Mouse (Mus musculus) granulocyte monocyte progenitor cell, adult 5-6 weeks (primary cell): ENCODE data around the gene Il4i1. TPM values are rescaled to one million over a fixed set of nuclear protein-coding genes. Genes with fewer than 3 reads are reported as not detected.

Experiments
- ATAC-seq: replicated peaks from 2 replicates; pipeline ENCODE4 v1.8.0; 2016; ENCODE audit warnings: mild to moderate bottlenecking, moderate TSS enrichment, inconsistent platforms; ENCODE audit not compliant: poor library complexity, severe bottlenecking
- total RNA-seq, 2 experiments: library from RNA; stranded (forward) in 1 of 2; stranded (reverse) in 1 of 2; fragments of 200-712, 200-1000 nt in 1 of 2; fragments of >200 nt in 1 of 2; fragmentation: Nextera tagmentation in 1 of 2; gene quantifications; 2 replicates each; pipeline ENCODE4 v1.2.3; 2014 to 2017

The Il4i1 gene
- total RNA-seq, 2 experiments from 2014 or later, result 0.15 TPM; not detected in 1

- ATAC-seq, result no peak
Measured at GRCm38 (mm10) chr7:44818164-44818563, 2.0 kb downstream of the Il4i1 start.

DNA sequence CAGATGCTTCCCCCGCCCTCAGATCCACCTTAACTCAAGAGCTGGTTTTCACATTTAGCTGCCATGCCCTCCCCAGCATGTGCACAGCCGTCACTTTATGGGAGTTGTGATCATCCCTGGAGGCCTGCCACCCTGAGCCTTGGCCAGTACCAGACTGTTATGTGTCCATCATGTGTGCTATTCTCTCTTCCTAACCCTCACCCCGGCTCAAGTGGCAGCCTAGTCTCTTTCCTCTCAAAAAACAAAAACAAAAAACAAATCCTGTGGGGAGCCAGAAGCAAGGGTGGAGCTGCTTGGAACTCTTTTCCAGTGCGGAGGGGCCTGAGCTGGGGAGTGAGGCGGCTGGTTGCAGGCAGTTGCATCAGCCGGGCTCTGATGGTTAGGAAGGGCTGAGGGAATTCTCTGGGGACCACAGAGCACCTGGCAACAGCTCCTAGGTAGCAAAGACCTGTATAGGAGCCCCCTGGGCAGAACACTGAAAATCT lies 2.6 kb downstream of the Il4i1 start:
- ATAC-seq, result no peak

DNA sequence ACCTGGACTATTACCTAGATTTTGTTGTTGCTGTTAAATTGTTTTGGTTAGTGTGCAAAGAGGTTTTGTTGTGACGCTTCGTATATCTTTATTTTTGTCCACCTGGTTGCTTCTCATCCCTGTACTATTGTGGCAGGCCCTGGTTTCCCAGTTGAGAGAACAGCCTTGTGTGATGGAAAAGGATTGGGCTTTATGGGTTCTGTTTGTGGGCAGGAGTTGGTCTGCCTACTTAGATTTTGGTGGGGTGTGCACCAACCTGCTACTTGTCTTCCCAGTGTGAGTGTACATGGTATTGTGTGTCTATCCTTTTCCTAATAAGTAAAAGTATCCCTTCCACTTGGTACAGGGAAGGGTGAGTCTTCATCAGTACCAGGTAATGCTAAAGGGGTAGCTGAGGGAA lies 3.2 kb downstream of the Il4i1 start:
- no peak for ATAC-seq

- ATAC-seq, result no peak
Measured at GRCm38 (mm10) chr7:44819863-44820262, 3.7 kb downstream of the Il4i1 start.

DNA sequence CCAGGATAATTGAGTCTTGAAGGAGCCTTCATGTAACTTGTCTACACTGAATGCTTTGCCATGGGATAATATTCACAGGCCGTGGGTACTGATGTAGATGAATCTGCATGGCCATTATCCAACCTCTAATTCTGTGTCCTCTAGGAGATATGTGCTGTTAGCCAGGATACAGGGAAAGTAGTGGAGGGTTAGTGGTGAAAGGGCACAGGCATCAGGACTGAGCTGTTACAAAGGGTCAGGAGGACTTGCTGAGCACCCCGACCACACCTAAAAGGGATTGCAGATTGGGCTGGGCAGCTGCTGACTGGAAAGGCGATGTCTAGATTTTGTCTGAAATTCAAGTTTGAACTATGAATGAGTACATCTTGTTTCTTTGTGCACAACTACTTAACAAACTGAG lies 4.3 kb downstream of the Il4i1 start:
- no peak for ATAC-seq

- ATAC-seq, result 0 out of 2 replicates have a peak, but pooled peaks have one; percentile 12
Measured at GRCm38 (mm10) chr7:44821666-44822448, 5.7 kb downstream of the Il4i1 start.

- 0 out of 2 replicates have a peak, but pooled peaks have one; percentile 20 for ATAC-seq
Measured at GRCm38 (mm10) chr7:44823409-44823808, 7.2 kb downstream of the Il4i1 start.

GRCm38 (mm10) chr7:44824872-44825271 lies 8.7 kb downstream of the Il4i1 start:
- ATAC-seq, result peak; percentile 63

- ATAC-seq, result no peak; the same call in 1 of the 2 replicates
Measured at GRCm38 (mm10) chr7:44826771-44827170, 10.6 kb downstream of the Il4i1 start.

GRCm38 (mm10) chr7:44828706-44829105 lies 12.5 kb downstream of the Il4i1 start:
- ATAC-seq, result no peak

DNA sequence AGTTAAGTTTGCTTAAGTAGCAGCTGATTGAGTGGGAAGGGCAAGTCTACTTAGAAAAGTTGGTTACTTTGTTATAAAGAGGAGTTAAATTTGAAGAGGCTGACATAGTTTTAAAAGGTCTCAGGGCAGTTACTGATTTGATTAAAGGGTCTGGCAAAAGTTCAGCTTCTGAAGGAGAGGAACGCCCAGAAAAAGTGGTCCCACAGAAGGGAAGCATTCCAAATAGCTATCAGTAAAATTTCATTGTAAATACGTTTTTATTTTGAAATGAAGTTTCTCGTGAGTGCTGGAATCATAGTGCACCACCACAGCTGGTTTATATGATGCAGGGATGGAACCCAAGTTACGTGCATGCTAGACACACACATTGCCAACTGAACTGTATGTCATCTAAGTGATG lies 16.6 kb downstream of the Il4i1 start:
- ATAC-seq, result no peak

- no peak for ATAC-seq
Measured at GRCm38 (mm10) chr7:44835373-44836015, 19.3 kb downstream of the Il4i1 start.

- ATAC-seq, result no peak
Measured at GRCm38 (mm10) chr7:44836016-44836404, 19.8 kb downstream of the Il4i1 start.

DNA sequence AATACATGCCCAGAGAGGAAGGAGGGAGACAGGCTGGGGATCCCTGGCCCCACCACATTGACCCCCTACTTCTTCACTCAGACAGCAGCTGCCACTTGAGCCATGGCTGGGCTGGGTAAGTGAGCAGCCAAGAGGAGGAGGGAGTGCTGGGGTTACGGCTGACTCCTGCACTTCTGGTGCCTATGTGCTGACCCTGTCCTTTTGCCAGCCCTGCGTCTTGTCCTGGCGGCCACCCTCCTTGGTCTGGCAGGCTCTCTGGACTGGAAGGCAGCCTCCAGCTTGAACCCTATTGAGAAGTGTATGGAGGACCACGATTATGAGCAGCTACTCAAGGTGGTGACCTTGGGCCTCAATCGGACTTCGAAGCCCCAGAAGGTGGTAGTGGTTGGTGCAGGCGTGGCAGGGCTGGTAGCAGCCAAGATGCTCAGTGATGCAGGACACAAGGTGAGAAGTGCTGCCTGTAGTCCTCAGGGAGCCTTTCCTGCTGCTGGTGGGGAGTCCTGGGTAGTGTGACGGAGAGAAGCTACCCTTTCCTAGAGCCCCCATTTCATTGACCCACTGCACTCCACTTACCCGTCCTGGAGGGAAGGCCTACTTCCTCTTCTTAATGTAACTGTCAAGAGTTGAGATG lies 20.4 kb downstream of the Il4i1 start:
- no peak for ATAC-seq

DNA sequence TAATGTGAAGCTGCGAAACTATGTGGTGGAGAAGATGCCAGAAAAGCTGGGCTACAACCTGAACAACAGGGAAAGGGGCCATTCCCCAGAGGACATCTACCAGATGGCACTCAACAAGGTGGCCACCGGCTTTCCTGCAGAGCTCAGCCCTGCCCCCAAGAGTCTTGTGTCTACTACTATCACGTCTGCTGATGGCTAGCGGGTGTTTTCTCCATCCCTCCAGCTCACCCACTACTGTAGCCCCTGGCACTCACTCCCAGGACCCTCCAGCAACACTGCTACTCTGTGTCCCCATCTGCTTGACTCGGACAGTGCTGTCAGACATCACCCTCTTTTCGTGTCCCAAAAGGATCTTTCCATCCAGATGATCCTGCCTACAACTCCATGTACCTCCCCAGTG lies 21.9 kb downstream of the Il4i1 start:
- no peak for ATAC-seq

DNA sequence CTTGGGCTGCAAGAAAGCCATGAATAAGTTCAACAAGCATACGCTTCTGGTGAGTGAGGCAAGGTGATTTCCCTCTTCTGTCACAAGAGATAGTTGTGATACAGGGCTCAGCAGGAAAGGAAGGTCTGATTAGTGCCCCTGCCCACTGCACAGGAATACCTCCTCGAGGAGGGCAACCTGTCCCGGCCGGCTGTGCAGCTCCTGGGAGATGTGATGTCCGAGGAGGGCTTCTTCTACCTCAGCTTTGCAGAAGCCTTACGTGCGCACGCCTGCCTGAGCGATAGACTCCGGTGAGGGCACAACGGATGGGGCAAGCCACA lies 22.9 kb downstream of the Il4i1 start:
- no peak for ATAC-seq

GRCm38 (mm10) chr7:44839491-44840191 lies 23.5 kb downstream of the Il4i1 start:
- ATAC-seq, result peak; percentile 38

- peak; percentile 61 for ATAC-seq
Measured at GRCm38 (mm10) chr7:44840426-44840825, 24.2 kb downstream of the Il4i1 start.

DNA sequence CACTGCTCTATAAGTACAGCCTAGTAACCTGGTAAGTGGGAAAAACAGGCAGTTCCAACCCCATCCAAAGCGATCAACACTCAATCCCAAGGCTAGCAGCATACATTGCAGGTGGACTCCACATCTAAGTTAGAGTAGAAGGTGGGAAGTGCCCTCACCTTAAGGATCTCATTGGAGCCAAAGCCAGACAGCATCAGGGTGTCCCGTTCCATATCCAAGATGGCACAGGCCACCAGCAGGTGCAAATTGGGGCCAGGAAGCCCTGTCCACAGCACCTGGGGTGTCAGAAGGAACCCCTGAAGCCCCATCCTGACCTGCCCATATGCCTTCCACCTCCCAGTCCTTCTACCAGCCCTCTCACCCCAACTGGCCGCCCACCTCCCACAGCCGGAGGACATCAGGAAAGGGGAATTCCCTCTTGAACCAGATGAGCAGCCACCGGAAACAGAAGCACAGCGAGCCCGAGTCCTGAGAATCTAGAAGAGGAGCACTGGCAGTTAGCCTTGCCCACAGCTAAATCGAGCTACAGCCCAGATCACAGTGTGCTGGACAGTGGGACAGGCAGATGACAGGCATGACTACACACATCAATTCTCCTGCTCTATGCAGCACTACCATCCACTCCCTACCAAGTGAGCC lies 25.8 kb downstream of the Il4i1 start:
- ATAC-seq, result no peak

DNA sequence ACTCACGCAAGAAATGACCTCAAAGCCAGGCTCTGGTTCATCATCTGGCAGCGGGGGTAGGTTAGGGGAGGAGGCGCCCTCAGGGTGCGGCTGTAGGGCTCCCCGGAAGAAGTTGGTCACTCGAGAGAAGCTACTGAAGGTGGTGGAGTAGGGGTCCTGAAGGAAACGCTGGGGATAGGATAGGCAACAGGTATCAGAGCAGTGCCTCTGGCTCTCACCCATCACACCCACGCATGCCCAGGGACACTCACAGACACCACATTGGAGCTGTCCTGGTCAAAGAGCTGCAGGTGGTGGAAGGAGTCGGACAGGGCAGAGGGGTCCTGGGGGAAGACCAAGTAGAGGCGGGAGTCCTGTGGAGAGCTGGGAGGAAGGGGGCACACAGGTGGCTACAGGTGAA lies 28.8 kb downstream of the Il4i1 start:
- no peak for ATAC-seq
